Mouse (Mus musculus) megakaryocyte progenitor cell, adult 5-6 weeks (primary cell): Measurements from ENCODE around the gene Myf5. TPM values are rescaled to one million over a fixed set of nuclear protein-coding genes. Genes with fewer than 3 reads are reported as not detected.

Experiments
- ATAC-seq: replicated peaks from 2 replicates; pipeline ENCODE4 v1.8.0; 2016; ENCODE audit warnings: mild to moderate bottlenecking, moderate TSS enrichment, inconsistent platforms; ENCODE audit not compliant: poor library complexity
- total RNA-seq, 2 experiments: library from RNA; stranded (forward) in 1 of 2; stranded (reverse) in 1 of 2; fragments of 157-497, 149-512 nt in 1 of 2; fragments of 200-1000 nt in 1 of 2; gene quantifications; 2 replicates each; pipeline versions ENCODE4 v1.2.3 to v1.2.4; 2015 to 2017

Myf5 gene
- total RNA-seq, 2 experiments from 2014 or later = not detected

DNA sequence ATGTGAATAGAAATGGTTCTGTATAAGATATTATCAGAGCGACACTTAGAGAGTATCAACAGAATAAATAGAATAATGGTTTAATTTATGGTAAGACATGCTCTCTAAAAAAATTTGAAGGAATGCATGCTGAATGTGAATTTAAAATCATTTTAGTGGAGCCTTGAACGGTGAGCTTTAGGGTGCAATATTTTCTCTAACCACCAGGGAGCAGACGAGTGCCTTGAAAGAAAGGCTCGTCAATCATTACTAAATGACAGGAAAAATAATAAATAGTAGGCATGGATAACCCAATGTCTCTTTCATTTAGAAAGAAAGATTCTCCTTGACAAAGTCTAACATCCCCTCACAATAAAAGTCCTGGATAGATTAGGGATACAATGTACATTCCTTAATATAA, 43.2 kb downstream of the Myf5 start:
- ATAC-seq = peak; percentile 83

DNA sequence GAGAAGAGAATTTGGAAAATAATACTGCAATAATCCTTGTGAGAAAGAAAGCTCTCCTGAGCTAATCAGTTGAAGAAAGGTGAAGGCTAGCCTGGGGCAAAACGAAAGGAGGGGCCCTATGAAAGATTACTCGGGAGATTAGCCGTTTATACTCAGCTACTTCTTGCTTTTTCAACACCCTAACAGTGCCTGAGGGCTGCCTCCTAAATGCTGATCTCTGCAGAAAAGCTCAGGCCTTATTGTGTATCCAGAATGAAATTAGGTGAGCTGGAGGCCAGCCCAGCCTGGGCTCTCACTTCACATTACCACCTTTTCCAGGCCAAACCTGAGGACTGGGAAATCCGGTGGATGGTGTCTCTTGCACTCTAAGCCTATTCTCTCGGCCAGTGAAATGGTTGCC, 49.0 kb downstream of the Myf5 start:
- ATAC-seq = no peak

Other genes with a start within 250 kb of the Myf5 start
- gene Lin7a, start 214.4 kb downstream of the Myf5 start, total RNA-seq (2015) = not detected in 2 replicates
- not detected in 2 replicates for gene Lin7a, start 214.4 kb downstream of the Myf5 start, total RNA-seq (2017)
- not detected in 2 replicates for gene Myf6, start 8.6 kb upstream of the Myf5 start, total RNA-seq (2015)
- not detected in 2 replicates for gene Myf6, start 8.6 kb upstream of the Myf5 start, total RNA-seq (2017)
- not detected in 2 replicates for gene Ptprq, start 233.9 kb upstream of the Myf5 start, total RNA-seq (2015)
- gene Ptprq, start 233.9 kb upstream of the Myf5 start, total RNA-seq (2017) = not detected in 2 replicates